Mouse (Mus musculus): Measurements from ENCODE around the gene Selplg. TPM values are rescaled to one million over a fixed set of nuclear protein-coding genes. Genes with fewer than 3 reads are reported as not detected.

The Selplg gene
- polyA plus RNA-seq, 1 experiment from 2014 or later: 2.5 TPM

- Histone ChIP-seq H3K9ac (ENCODE audit: low read depth, low read length) (no peak overlapping the region), H3K4me3 (ENCODE audit: low read length) (no peak overlapping the region), H3K4me1 (ENCODE audit: control insufficient read depth, insufficient read depth, low read depth, low read length) (no peaks in the 10 kb centered on the region), H3K27ac (ENCODE audit: low read depth, low read length) (no peak overlapping the region), H3K36me3 (ENCODE audit: control insufficient read depth, insufficient read depth, low read length) (peaks cover 60% of the 10 kb centered on the region), H3K9me3 (ENCODE audit: control insufficient read depth, low read length) (no peaks in the 10 kb centered on the region), H3K4me2 (ENCODE audit: low read length) (no peak overlapping the region), H3K27me3 (replicated peaks; ENCODE audit: control insufficient read depth, insufficient read depth, low read length) (no peaks in the 10 kb centered on the region)
- 97% methylated on average over 8 of the region's 8 CpGs for WGBS
- no peak for ATAC-seq
Observed at GRCm38 (mm10) chr5:113846656-113847055, 14.2 kb upstream of the Selplg start.

DNA sequence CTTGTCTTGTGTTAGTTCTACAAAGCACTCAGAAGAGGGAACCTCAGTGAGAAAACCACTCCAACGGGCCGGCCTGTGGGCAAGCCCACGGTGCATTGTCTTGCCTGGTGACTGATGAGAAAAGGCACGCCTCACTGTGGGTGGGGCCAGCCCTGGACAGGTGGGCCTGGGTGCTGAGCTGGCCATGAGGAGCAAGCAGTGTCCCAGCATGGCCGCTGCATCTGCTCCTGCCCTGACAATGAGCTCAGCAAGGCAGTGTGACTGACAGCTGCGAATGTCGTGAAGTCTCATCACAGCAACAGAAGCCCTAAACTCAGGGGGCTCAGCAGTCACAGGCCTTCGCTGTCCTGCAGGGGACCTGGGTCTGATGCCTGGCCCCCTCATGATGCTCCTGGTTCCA is 13.2 kb upstream of the Selplg start:
- peaks cover 54% of the 10 kb centered on the region for H3K36me3 ChIP-seq (ENCODE audit: control insufficient read depth, insufficient read depth, low read length)
- no peak for ATAC-seq
- H3K4me1 ChIP-seq (ENCODE audit: control insufficient read depth, insufficient read depth, low read depth, low read length): no peaks in the 10 kb centered on the region
- no peak overlapping the region for H3K4me2 ChIP-seq (ENCODE audit: low read length)
- H3K4me3 ChIP-seq (ENCODE audit: low read length): no peak overlapping the region
- H3K27me3 ChIP-seq (replicated peaks; ENCODE audit: control insufficient read depth, insufficient read depth, low read length): no peaks in the 10 kb centered on the region
- H3K9ac ChIP-seq (ENCODE audit: low read depth, low read length): no peak overlapping the region
- H3K27ac ChIP-seq (ENCODE audit: low read depth, low read length): no peak overlapping the region
- H3K9me3 ChIP-seq (ENCODE audit: control insufficient read depth, low read length): no peaks in the 10 kb centered on the region
- 88% methylated on average over 8 of the region's 8 CpGs for WGBS

DNA sequence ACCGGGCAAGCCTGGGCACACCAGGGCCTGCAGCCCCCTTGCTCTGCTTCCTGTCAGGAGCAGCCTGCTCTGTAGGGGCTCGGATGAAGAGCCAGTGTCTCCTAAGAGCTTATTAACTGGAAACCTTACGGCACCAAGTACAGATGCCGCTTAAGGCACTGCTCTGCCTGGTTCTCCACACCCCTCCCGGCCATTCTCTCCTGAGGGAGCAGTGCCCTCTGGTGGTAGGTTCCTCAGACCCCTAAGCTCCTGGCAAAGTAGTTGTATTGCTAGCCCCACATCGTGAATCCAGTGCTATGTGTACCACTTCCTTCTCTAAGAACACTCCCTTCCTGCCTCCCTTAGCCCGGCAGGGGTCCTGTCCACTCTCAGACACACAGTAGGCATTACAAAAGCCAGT is 12.3 kb upstream of the Selplg start:
- no peak overlapping the region for H3K27ac ChIP-seq (ENCODE audit: low read depth, low read length)
- H3K36me3 ChIP-seq (ENCODE audit: control insufficient read depth, insufficient read depth, low read length): peaks cover 46% of the 10 kb centered on the region

GRCm38 (mm10) chr5:113844106-113844505 is 11.7 kb upstream of the Selplg start:
- H3K36me3 ChIP-seq (ENCODE audit: control insufficient read depth, insufficient read depth, low read length): peaks cover 44% of the 10 kb centered on the region

More for the DNA sequence above, 12.3 kb upstream of the Selplg start:
- Histone ChIP-seq H3K4me1 (ENCODE audit: control insufficient read depth, insufficient read depth, low read depth, low read length) (no peaks in the 10 kb centered on the region), H3K9me3 (ENCODE audit: control insufficient read depth, low read length) (no peaks in the 10 kb centered on the region), H3K9ac (ENCODE audit: low read depth, low read length) (no peak overlapping the region), H3K27me3 (replicated peaks; ENCODE audit: control insufficient read depth, insufficient read depth, low read length) (no peaks in the 10 kb centered on the region), H3K4me2 (ENCODE audit: low read length) (no peak overlapping the region), H3K4me3 (ENCODE audit: low read length) (no peak overlapping the region)
- no peak for ATAC-seq
- WGBS: 68% methylated on average over 7 of the region's 7 CpGs

DNA sequence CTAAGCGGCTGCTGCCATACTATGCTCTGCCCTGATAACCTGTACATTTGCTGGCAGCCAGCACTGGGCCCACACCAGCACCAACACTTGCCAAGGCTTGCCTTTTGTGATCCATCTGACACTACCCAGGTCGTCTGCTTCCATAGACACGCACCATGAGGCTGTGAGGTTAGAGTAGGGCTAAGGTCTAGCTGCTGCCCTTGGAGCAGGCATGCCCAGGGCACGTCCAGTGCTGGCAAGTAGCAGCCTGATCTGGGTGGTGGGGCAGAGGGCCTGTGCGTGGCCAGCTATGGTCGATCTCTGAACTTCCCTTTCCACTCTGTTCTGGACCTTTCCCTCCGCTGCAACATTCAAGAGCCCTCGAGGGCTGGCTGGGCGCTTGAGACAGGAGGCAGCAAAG is 10.5 kb upstream of the Selplg start:
- Histone ChIP-seq H3K9me3 (ENCODE audit: control insufficient read depth, low read length) (no peaks in the 10 kb centered on the region), H3K27ac (ENCODE audit: low read depth, low read length) (no peak overlapping the region), H3K4me1 (ENCODE audit: control insufficient read depth, insufficient read depth, low read depth, low read length) (no peaks in the 10 kb centered on the region), H3K36me3 (ENCODE audit: control insufficient read depth, insufficient read depth, low read length) (peaks cover 39% of the 10 kb centered on the region), H3K27me3 (replicated peaks; ENCODE audit: control insufficient read depth, insufficient read depth, low read length) (no peaks in the 10 kb centered on the region), H3K4me3 (ENCODE audit: low read length) (no peak overlapping the region), H3K4me2 (ENCODE audit: low read length) (no peak overlapping the region), H3K9ac (ENCODE audit: low read depth, low read length) (no peak overlapping the region)
- ATAC-seq: no peak
- WGBS: 94% methylated on average over 9 of the region's 9 CpGs

More at GRCm38 (mm10) chr5:113844106-113844505, 11.7 kb upstream of the Selplg start:
- no peaks in the 10 kb centered on the region for H3K27me3 ChIP-seq (replicated peaks; ENCODE audit: control insufficient read depth, insufficient read depth, low read length)
- H3K9me3 ChIP-seq (ENCODE audit: control insufficient read depth, low read length): no peaks in the 10 kb centered on the region
- ATAC-seq: no peak
- no peak overlapping the region for H3K9ac ChIP-seq (ENCODE audit: low read depth, low read length)
- no peak overlapping the region for H3K27ac ChIP-seq (ENCODE audit: low read depth, low read length)
- 80% methylated on average over 15 of the region's 15 CpGs for WGBS
- H3K4me2 ChIP-seq (ENCODE audit: low read length): no peak overlapping the region
- no peak overlapping the region for H3K4me3 ChIP-seq (ENCODE audit: low read length)
- no peaks in the 10 kb centered on the region for H3K4me1 ChIP-seq (ENCODE audit: control insufficient read depth, insufficient read depth, low read depth, low read length)

DNA sequence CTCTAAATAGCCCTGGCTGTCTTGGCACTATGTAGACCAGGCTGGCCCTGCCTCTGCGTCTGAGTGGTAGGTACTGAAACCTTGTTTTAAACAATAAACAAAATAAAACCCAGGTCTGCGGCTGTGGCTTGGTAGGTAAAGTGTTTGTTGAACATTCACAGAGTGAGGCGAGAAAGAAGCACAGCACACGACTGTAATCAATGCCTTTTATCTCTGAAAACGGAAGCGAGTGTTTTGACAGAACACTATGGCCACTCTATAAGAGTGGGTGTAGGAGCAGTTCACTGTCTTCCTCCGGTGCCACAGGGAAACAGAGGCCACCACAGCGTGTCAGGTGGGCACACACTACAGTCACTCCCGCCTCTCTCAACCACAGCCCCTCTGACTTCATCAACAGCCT is 9.8 kb upstream of the Selplg start:
- peaks cover 35% of the 10 kb centered on the region for H3K36me3 ChIP-seq (ENCODE audit: control insufficient read depth, insufficient read depth, low read length)
- WGBS: 91% methylated on average over 9 of the region's 9 CpGs
- H3K4me3 ChIP-seq (ENCODE audit: low read length): no peak overlapping the region
- no peaks in the 10 kb centered on the region for H3K27me3 ChIP-seq (replicated peaks; ENCODE audit: control insufficient read depth, insufficient read depth, low read length)
- H3K9me3 ChIP-seq (ENCODE audit: control insufficient read depth, low read length): no peaks in the 10 kb centered on the region
- no peak for ATAC-seq
- H3K4me2 ChIP-seq (ENCODE audit: low read length): no peak overlapping the region
- no peak overlapping the region for H3K27ac ChIP-seq (ENCODE audit: low read depth, low read length)
- no peaks in the 10 kb centered on the region for H3K4me1 ChIP-seq (ENCODE audit: control insufficient read depth, insufficient read depth, low read depth, low read length)
- H3K9ac ChIP-seq (ENCODE audit: low read depth, low read length): no peak overlapping the region

GRCm38 (mm10) chr5:113841243-113842225 is 9.1 kb upstream of the Selplg start:
- WGBS: 85% methylated on average over 23 of the region's 23 CpGs
- H3K4me2 ChIP-seq (ENCODE audit: low read length): no peak overlapping the region
- H3K36me3 ChIP-seq (ENCODE audit: control insufficient read depth, insufficient read depth, low read length): peaks cover 32% of the 10 kb centered on the region
- no peaks in the 10 kb centered on the region for H3K9me3 ChIP-seq (ENCODE audit: control insufficient read depth, low read length)
- ATAC-seq: no peak
- no peak overlapping the region for H3K27ac ChIP-seq (ENCODE audit: low read depth, low read length)
- H3K9ac ChIP-seq (ENCODE audit: low read depth, low read length): no peak overlapping the region
- no peak overlapping the region for H3K4me3 ChIP-seq (ENCODE audit: low read length)
- no peaks in the 10 kb centered on the region for H3K27me3 ChIP-seq (replicated peaks; ENCODE audit: control insufficient read depth, insufficient read depth, low read length)
- no peaks in the 10 kb centered on the region for H3K4me1 ChIP-seq (ENCODE audit: control insufficient read depth, insufficient read depth, low read depth, low read length)

- Histone ChIP-seq H3K27ac (ENCODE audit: low read depth, low read length) (no peak overlapping the region), H3K4me1 (ENCODE audit: control insufficient read depth, insufficient read depth, low read depth, low read length) (no peaks in the 10 kb centered on the region), H3K4me3 (ENCODE audit: low read length) (no peak overlapping the region), H3K27me3 (replicated peaks; ENCODE audit: control insufficient read depth, insufficient read depth, low read length) (no peaks in the 10 kb centered on the region), H3K4me2 (ENCODE audit: low read length) (no peak overlapping the region), H3K36me3 (ENCODE audit: control insufficient read depth, insufficient read depth, low read length) (peaks cover 23% of the 10 kb centered on the region), H3K9me3 (ENCODE audit: control insufficient read depth, low read length) (no peaks in the 10 kb centered on the region), H3K9ac (ENCODE audit: low read depth, low read length) (no peak overlapping the region)
- ATAC-seq: no peak
- WGBS: 91% methylated on average over 4 of the region's 4 CpGs
Observed at GRCm38 (mm10) chr5:113840443-113840842, 8.0 kb upstream of the Selplg start.

GRCm38 (mm10) chr5:113836961-113837360 is 4.5 kb upstream of the Selplg start:
- Histone ChIP-seq H3K9me3 (ENCODE audit: control insufficient read depth, low read length) (no peaks in the 10 kb centered on the region), H3K4me3 (ENCODE audit: low read length) (no peak overlapping the region), H3K27ac (ENCODE audit: low read depth, low read length) (no peak overlapping the region), H3K4me2 (ENCODE audit: low read length) (no peak overlapping the region), H3K9ac (ENCODE audit: low read depth, low read length) (no peak overlapping the region), H3K4me1 (ENCODE audit: control insufficient read depth, insufficient read depth, low read depth, low read length) (no peaks in the 10 kb centered on the region), H3K36me3 (ENCODE audit: control insufficient read depth, insufficient read depth, low read length) (no peaks in the 10 kb centered on the region; the same call in 1 of the 2 replicates), H3K27me3 (replicated peaks; ENCODE audit: control insufficient read depth, insufficient read depth, low read length) (no peaks in the 10 kb centered on the region)
- WGBS: 88% methylated on average over 10 of the region's 10 CpGs
- no peak for ATAC-seq

Measured in hindbrain, embryonic 16.5 days (tissue).